Mouse (Mus musculus) right cerebral cortex, postnatal 36 days (tissue): ENCODE data around the gene Tgm4.

Experiments
- DNase-seq, 2 experiments: peaks; one replicate each; pipeline ENCODE4 v3.0.0; 2022; ENCODE audit warnings: low spot score in 2 of 2, mixed read lengths in 1 of 2

Tgm4 gene

DNA sequence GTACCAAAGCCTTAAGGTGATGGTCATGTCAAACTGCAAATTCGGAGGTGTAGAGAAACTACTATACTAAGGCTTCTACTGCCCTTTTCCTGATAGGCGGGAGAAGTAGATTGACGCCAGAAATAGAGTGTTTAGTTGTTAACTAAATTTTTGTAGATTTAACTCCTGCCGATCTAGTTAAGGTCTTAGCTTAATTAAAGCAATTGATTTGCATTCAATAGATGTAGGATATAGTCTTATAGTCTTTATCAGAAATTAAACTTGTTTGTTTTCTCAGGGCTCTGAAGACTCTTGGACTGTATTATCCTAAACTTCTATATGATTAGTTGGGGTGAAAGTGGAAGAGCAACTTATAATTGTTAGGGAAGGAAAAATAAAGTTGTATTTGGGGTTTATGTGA is 72.7 kb downstream of the Tgm4 start:
- no peak for DNase-seq

DNA sequence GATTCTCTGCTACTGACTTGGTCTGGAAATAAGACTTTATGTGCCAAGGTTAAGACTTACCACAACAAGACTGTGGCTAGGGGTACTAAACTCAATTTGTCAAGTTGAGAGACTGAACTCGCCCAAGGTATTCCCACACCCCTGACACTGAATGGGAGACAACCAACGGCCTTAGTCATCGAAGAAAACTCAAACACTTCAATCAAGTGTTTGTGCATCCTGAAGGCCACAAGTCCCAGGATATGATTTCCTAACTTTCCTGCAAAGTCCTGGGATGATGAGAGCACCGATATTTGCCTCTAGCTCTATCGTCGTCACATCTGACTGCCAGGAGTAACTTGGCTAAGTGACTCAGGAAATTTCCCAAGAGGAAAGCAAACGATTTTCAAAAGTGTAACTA is 74.7 kb downstream of the Tgm4 start:
- DNase-seq: no peak

DNA sequence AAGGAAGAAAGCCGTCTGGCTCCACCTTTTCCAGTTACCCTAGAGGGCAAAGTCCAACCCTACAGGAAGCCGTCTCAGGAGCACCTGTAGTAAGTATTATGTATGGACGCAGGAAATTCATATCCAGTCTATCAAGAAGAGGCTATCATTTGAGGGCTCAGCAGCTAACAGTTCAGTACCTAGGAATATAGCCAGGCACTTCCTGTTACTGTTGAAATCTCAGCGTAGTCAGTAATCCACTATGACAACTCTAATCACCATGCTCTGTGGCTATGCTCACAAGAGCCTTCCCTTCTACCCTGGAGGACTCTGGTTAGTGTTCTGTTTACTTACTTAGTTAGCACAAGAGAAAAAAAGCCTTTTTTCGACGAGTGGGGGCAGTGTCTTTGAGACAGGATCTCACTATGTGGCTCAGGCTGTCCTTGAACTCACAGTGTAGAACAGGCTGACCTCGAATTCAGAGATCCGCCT is 77.3 kb downstream of the Tgm4 start:
- no peak for DNase-seq

DNA sequence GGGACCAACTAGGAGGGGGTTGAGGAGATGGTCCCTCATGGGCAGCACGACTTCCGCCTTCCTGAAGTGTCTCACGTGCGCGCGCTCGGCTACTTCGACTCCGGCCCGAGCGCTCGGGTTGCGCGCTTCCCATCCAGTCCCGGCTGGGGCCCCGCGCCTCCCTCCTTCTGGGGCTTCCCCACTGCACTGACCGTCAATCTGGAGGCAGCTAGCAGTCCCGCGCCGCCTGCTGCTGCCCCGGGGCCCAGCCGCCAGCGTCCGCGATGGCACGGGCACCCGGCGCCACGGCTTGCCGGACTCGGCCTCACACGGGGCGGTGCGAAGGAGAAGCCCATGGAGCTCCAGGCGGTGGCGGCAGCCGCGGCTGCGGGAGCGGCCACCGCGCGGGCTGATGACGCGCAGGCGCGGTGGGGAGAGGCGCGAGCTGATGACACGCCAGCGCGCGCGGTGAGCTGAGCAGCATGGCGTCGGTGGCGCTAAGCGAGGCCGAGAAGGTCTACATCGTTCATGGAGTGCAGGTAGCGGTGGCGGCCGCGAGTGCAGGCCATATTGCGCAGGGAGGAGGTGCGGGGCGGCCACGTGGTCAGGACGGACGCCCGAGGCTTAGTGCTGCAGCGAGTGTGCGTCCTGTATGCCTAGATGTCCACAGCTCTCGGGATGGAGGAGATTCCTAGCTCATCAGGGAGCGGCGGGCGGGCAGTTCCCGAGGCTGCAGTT is 78.4 kb downstream of the Tgm4 start, which contains the start of the genes Zdhhc3 and Exosc7:
Zdhhc3 (minus strand) TSS at position 401 of the 717 bp plus-strand sequence.
Exosc7 (plus strand) TSS at position 411 of the 717 bp plus-strand sequence.
- peak; percentile 83 to 84 for DNase-seq

DNA sequence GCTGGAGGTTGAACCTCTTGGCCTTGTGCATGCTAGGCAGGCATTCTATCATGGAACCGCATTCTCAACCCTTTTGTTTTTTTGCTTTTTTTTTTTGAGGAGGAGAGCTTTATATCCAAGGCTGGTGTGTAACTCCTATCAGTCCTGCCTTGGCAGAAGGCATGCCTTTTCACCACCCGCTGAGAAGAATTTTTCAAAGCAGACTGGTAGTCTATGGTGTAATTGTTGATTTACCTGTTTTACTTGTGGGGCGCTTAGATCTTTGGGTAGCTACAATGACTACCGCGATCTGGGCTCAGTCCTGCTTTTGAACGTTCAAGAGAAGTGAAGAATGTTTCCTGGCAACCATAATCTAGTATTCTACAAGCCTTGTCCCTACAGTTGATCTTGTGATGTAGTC is 79.4 kb downstream of the Tgm4 start:
- DNase-seq: no peak

DNA sequence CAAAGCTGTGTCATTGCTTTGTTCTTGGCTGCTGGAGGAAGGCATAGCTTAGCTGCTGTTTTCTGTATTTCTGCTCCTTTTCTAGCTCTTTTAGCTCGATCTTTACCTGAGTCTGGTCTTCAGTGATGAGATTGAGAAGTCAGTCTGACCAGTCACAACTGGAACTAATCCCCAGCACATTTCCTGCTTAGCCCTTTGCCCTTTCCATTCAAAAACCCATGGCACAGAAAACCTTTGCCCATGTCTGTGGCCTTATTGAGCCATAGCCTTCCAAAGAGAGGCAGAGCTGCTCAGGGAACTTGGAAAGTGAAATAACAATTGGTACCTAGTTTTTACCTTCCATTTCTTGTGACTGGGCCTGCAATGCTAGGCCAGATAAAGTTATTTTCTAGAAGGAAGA is 81.0 kb downstream of the Tgm4 start:
- no peak for DNase-seq
